Mouse (Mus musculus) testis, adult 2 months (tissue): ENCODE measurements around the gene Alms1. TPM values are rescaled to one million over a fixed set of nuclear protein-coding genes. Genes with fewer than 3 reads are reported as not detected.
"Not testable (repeated sequence)": the region's sequence is repeated elsewhere in the genome, so short reads cannot be mapped to it uniquely, and the experiment has no call there.

Experiments
- H3K27ac ChIP-seq: fragments of 200-500 bp; 2 replicates; pipeline ENCODE4 v1.5.1; 2012; ENCODE audit warnings: low read depth, low read length; ENCODE audit not compliant: control insufficient read depth, insufficient read depth
- H3K27me3 ChIP-seq: fragments of 200-500 bp; 2 replicates; pipeline ENCODE4 v1.6.1; 2012; ENCODE audit warnings: mild to moderate bottlenecking, low read length, moderate library complexity; ENCODE audit not compliant: control insufficient read depth, insufficient read depth
- H3K36me3 ChIP-seq: fragments of 200-500 bp; 2 replicates; pipeline ENCODE4 v1.6.1; 2012; ENCODE audit warnings: mild to moderate bottlenecking, low read length; ENCODE audit not compliant: control insufficient read depth, insufficient read depth
- H3K4me1 ChIP-seq: fragments of 200-500 bp; 2 replicates; pipeline ENCODE4 v1.6.1; 2012; ENCODE audit warnings: low read length; ENCODE audit not compliant: control insufficient read depth, insufficient read depth
- H3K4me3 ChIP-seq: fragments of 200-500 bp; 2 replicates; pipeline ENCODE4 v1.5.1; 2012; ENCODE audit warnings: low read depth, mild to moderate bottlenecking, low read length, moderate library complexity, mixed read lengths; ENCODE audit not compliant: control insufficient read depth
- CTCF ChIP-seq: fragments of 200-500 bp; IDR thresholded peaks from 2 replicates; pipeline ENCODE4 v1.5.1; 2012; ENCODE audit warnings: low read depth, mild to moderate bottlenecking, inconsistent platforms, low read length, moderate library complexity; ENCODE audit not compliant: control insufficient read depth, insufficient read depth, insufficient replicate concordance
- POLR2A ChIP-seq: fragments of 200-500 bp; IDR thresholded peaks from 2 replicates; pipeline ENCODE4 v1.6.1; 2012; ENCODE audit warnings: low read depth, mild to moderate bottlenecking, inconsistent platforms, low read length, moderate library complexity; ENCODE audit not compliant: control insufficient read depth
- polyA plus RNA-seq: library from polyadenylated mRNA; depleted of rRNA; stranded (reverse); fragments of >200 nt; gene quantifications from 2 replicates; pipeline ENCODE4 v1.2.3, GENCODE M21; 2012; rRNA removed

Alms1 gene
- polyA plus RNA-seq, 1 experiment: 13.5 TPM

- peaks cover 10% of the 10 kb centered on the region for H3K36me3 ChIP-seq
- TF ChIP-seq CTCF: no peak
- TF ChIP-seq POLR2A: no peak
- H3K4me3 ChIP-seq: peak overlapping the region; percentile 64; the same call in 1 of the 2 replicates
- H3K4me1 ChIP-seq: peaks cover 2% of the 10 kb centered on the region; the same call in 1 of the 2 replicates
- H3K27me3 ChIP-seq: no peaks in the 10 kb centered on the region
- H3K27ac ChIP-seq: peak overlapping the region; percentile 67
These were observed 33.5 kb downstream of the Alms1 start for GRCm38 (mm10) chr6:85620826-85621225.

GRCm38 (mm10) chr6:85621600-85621999 is 34.3 kb downstream of the Alms1 start:
- Histone ChIP-seq H3K27ac (peak overlapping the region; percentile 66), H3K4me1 (peaks cover 2% of the 10 kb centered on the region; the same call in 1 of the 2 replicates), H3K27me3 (no peaks in the 10 kb centered on the region), H3K36me3 (peaks cover 8% of the 10 kb centered on the region), H3K4me3 (peak overlapping the region; percentile 68)
- no peak for TF ChIP-seq POLR2A

- no peak overlapping the region for H3K27ac ChIP-seq
- H3K36me3 ChIP-seq: peaks cover 7% of the 10 kb centered on the region
- no peak overlapping the region for H3K4me3 ChIP-seq
- no peaks in the 10 kb centered on the region for H3K27me3 ChIP-seq
- H3K4me1 ChIP-seq: peaks cover 2% of the 10 kb centered on the region; the same call in 1 of the 2 replicates
- TF ChIP-seq POLR2A: no peak
- TF ChIP-seq CTCF: no peak
These were observed 37.2 kb downstream of the Alms1 start for GRCm38 (mm10) chr6:85624511-85624910.

GRCm38 (mm10) chr6:85633165-85633564 is 45.8 kb downstream of the Alms1 start:
- TF ChIP-seq CTCF (no peak), POLR2A (no peak)
- H3K36me3 ChIP-seq: no peaks in the 10 kb centered on the region
- no peaks in the 10 kb centered on the region for H3K4me1 ChIP-seq
- no peak overlapping the region for H3K4me3 ChIP-seq
- H3K27ac ChIP-seq: no peak overlapping the region
- H3K27me3 ChIP-seq: no peaks in the 10 kb centered on the region

GRCm38 (mm10) chr6:85653244-85653643 is 65.9 kb downstream of the Alms1 start:
- Histone ChIP-seq H3K4me3 (no peak overlapping the region), H3K4me1 (no peaks in the 10 kb centered on the region), H3K27me3 (no peaks in the 10 kb centered on the region), H3K36me3 (peaks cover 1% of the 10 kb centered on the region), H3K27ac (no peak overlapping the region)
- TF ChIP-seq CTCF (no peak), POLR2A (no peak)

- H3K27ac ChIP-seq, H3K36me3 ChIP-seq, H3K4me3 ChIP-seq, H3K27me3 ChIP-seq, H3K4me1 ChIP-seq: not testable (repeated sequence)
These were observed 114.6 kb downstream of the Alms1 start for GRCm38 (mm10) chr6:85701943-85702342.

- H3K27ac ChIP-seq, H3K4me3 ChIP-seq, H3K4me1 ChIP-seq, H3K36me3 ChIP-seq, H3K27me3 ChIP-seq: not testable (repeated sequence)
These were observed 121.9 kb downstream of the Alms1 start for GRCm38 (mm10) chr6:85709206-85709605.

GRCm38 (mm10) chr6:85709607-85710006 is 122.3 kb downstream of the Alms1 start:
- H3K36me3 ChIP-seq, H3K27ac ChIP-seq, H3K27me3 ChIP-seq, H3K4me3 ChIP-seq, H3K4me1 ChIP-seq: not testable (repeated sequence)

GRCm38 (mm10) chr6:85713105-85713504 is 125.8 kb downstream of the Alms1 start, which contains the start of gene Nat8f7:
Gene Nat8f7, minus strand, starts transcription at chr6:85713205.
- H3K27ac ChIP-seq, H3K4me3 ChIP-seq, H3K36me3 ChIP-seq, H3K27me3 ChIP-seq, H3K4me1 ChIP-seq: not testable (repeated sequence)

Other genes starting within 250 kb of the Alms1 start
- gene Rab11fip5, start 212.9 kb upstream of the Alms1 start, polyA plus RNA-seq: 160 and 184 TPM in 2 replicates
- gene Noto, start 163.6 kb upstream of the Alms1 start, polyA plus RNA-seq: not detected in 2 replicates
- gene Smyd5, start 155.5 kb upstream of the Alms1 start, polyA plus RNA-seq: 10.2 TPM in 2 replicates
- 496 and 501 TPM in 2 replicates for gene Cct7, start 136.0 kb upstream of the Alms1 start, polyA plus RNA-seq
- 20.7 and 21.5 TPM in 2 replicates for gene Pradc1, start 135.6 kb upstream of the Alms1 start, polyA plus RNA-seq
- 0.37 and 0.52 TPM in 2 replicates for gene Fbxo41, start 84.5 kb upstream of the Alms1 start, polyA plus RNA-seq
- gene Egr4, start 73.9 kb upstream of the Alms1 start, polyA plus RNA-seq: 1.8 and 2.0 TPM in 2 replicates
- 0.09 and 0.37 TPM in 2 replicates for gene Nat8f7, start 125.7 kb downstream of the Alms1 start, polyA plus RNA-seq
- 0.35 and 0.47 TPM in 2 replicates for gene Nat8f3, start 178.2 kb downstream of the Alms1 start, polyA plus RNA-seq
- 0.23 and 0.41 TPM in 2 replicates for gene Nat8f6, start 233.4 kb downstream of the Alms1 start, polyA plus RNA-seq
- 1.3 and 2.9 TPM in 2 replicates for gene Nat8f5, start 233.4 kb downstream of the Alms1 start, polyA plus RNA-seq
- 10.4 and 10.7 TPM in 2 replicates for gene Nat8, start 244.6 kb downstream of the Alms1 start, polyA plus RNA-seq